Mouse (Mus musculus) fibroblast of lung, adult 2 months (primary cell): ENCODE data around the gene Zc2hc1b.
A peak's percentile ranks its signal among the peaks of the same experiment; 100 is the strongest.
"Not testable (repeated sequence)": the region's sequence is repeated elsewhere in the genome, so short reads cannot be mapped to it uniquely, and the experiment has no call there.

ENCODE experiments used
- DNase-seq: peaks from one replicate; pipeline ENCODE4 v3.0.0-alpha.2; 2011; ENCODE audit warnings: low read depth

The Zc2hc1b gene

GRCm38 (mm10) chr10:13177973-13178624 lies at the start of gene Zc2hc1b:
Zc2hc1b (minus strand) TSS chr10:13178023.
- DNase-seq: no peak

DNA sequence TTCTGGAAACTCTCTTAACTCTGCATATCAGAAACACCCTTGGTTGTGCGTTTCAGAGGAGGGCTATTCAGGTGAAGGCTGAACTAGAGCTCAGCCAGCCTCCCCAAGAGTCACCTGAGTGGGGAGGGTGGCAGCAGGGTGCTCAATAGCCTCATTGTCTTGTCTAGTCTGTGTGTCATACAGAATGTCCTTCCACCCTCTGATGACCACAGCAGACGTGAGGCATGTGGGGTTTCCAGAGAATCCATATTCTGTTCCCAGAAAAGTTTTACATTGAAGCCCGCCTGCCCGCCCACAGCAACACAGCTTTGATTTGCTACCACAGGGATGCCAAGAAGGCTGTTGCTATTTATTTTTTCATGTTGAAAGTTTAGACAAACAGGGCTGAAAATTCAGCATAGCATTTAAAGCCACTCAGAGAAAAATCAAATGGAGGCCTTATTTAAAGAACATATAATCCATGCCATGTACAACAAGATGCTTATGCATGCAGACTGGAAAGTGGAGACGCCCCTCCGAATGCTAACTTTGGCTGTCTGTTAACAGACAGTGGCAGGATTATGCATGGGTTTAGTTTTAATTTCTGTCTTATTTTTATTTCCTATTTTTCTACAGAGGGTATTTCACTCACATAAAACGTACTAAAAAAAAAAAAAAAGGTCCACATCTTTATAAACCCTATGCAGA lies 47.7 kb upstream of the Zc2hc1b start:
- no peak for DNase-seq

DNA sequence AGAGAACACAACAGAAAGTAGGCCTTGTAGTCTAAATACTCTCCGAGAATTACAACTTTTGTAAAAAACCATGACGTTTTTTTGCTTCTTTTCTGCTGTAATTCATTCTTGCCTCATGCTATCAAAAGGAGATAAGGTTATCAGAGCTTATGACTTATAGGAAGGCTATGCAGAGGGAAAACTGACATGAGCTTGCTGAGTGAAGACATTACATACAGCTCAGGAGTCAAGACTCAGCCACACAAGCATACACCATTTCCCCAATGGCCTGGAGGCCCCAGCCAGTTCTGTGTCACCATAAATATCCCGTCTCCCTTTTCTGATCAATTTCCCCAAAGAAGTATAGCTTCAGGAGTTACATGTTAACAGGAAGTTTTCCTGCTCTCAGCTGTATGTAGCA lies 44.3 kb upstream of the Zc2hc1b start:
- DNase-seq: no peak

DNA sequence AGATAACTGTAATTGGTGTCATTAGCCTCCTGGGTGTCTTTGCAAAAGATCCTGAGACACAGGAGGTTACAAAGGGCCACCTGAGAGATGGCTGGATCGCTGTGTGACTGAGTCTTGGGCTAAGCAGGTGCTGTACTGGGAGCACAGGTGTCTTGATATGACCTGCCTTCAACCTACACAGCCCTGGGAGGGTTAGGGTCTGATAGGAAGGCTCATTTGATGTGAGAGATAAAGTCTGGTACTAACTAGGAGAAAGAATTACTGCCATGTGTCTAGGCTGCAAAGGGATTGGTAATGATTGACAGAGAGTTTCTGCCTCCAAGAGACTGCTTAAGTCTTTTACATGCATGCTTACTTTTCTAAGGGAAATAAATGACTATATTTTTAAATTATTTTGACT lies 42.2 kb upstream of the Zc2hc1b start:
- no peak for DNase-seq

GRCm38 (mm10) chr10:13213956-13214355 lies 36.1 kb upstream of the Zc2hc1b start:
- no peak for DNase-seq

GRCm38 (mm10) chr10:13212829-13213228 lies 35.0 kb upstream of the Zc2hc1b start:
- DNase-seq: no peak

DNA sequence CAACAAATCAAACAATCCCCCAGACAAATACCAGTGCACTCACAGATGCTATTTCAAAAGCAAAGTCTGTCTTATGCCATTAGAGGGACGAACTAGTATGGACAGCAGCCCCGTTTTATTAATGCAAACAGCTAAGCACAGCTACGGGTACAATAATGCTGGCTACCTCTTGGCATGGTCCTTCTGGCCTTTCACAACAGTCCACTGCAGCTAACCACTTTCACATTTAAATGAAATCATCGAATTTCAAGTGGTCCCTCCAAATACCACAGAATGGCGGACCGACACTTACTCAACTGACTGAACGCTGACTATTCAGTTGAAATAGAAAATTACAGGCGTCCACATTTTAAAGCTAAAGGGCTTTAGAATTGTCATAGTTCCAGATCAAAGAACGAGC lies 34.5 kb upstream of the Zc2hc1b start:
- DNase-seq: no peak

GRCm38 (mm10) chr10:13209930-13210637 lies 32.3 kb upstream of the Zc2hc1b start:
- no peak for DNase-seq

- DNase-seq: no peak
These were observed 31.7 kb upstream of the Zc2hc1b start for GRCm38 (mm10) chr10:13209506-13209905.

DNA sequence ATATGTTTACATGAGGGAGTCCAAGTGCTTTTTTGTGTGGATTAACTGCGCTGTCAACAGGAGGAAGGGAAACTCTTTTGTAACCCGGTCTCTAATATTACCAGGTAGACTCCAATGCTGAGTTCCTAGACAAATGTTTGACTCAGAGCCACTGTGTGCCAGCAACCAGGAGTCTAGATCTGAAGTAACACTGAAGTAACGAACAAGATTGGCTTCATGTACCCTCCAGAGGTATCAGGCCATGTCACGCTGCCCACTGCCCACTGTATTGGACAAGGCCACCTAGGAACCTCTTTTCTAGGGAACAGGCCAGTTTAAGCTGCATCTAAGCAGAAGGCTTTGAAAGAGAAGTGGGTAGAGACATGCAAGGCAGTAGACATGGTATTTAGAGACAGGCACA lies 31.2 kb upstream of the Zc2hc1b start:
- no peak for DNase-seq

- DNase-seq: no peak
These were observed 24.0 kb upstream of the Zc2hc1b start for GRCm38 (mm10) chr10:13201741-13202293.

- no peak for DNase-seq
These were observed 23.0 kb upstream of the Zc2hc1b start for GRCm38 (mm10) chr10:13200862-13201261.

DNA sequence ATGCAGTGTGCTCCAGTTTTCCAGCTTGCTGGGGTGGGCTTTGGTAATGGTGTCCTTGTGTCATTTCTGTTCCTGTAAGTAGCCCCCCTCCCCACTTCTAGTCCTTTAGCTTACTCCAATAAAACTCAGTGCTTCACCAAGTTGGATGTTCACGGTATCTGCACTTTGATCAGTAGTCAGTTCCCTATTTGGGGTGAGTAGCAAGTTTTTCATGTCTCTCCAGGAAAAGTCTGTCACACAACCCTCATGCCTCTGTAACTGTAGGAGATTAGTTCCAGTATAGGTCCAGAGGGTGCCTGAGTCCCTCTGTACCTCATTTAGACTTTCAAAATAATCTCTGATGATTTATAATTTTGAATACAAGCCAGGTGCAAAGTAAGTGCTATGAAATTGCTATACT lies 21.4 kb upstream of the Zc2hc1b start:
- no peak for DNase-seq

DNA sequence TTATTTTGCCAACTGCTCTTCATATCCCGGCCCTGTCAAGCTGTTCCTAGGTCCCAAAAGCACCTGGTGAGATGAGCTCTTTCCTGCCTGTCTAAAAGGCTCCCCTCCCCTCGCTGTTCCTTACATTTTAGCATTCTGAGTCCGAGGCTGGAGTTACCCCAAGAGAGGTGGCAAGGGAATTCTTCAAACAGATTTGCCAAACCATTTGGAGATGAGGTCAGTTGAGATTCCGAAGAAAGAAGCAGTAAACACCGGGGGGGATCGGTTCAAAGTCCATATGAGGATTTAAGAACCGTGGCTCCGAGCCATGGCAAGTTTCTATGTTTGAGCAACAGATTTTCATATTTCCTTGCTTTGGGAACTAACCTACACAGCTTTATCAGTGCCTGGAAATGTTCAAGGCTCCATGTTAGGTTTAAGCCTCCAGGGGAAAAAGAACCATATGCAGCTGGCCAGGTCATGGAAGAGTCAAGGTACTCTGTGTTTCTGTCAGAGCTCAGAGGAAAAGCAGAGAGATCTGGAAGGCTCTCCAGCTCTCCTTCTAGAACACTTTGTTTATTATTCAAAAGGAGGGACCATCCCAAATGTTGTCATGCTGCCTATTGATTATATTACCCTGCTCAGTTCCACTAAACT lies 19.2 kb upstream of the Zc2hc1b start:
- no peak for DNase-seq

- not testable (repeated sequence) for DNase-seq
These were observed 15.7 kb upstream of the Zc2hc1b start for GRCm38 (mm10) chr10:13193496-13193895.

DNA sequence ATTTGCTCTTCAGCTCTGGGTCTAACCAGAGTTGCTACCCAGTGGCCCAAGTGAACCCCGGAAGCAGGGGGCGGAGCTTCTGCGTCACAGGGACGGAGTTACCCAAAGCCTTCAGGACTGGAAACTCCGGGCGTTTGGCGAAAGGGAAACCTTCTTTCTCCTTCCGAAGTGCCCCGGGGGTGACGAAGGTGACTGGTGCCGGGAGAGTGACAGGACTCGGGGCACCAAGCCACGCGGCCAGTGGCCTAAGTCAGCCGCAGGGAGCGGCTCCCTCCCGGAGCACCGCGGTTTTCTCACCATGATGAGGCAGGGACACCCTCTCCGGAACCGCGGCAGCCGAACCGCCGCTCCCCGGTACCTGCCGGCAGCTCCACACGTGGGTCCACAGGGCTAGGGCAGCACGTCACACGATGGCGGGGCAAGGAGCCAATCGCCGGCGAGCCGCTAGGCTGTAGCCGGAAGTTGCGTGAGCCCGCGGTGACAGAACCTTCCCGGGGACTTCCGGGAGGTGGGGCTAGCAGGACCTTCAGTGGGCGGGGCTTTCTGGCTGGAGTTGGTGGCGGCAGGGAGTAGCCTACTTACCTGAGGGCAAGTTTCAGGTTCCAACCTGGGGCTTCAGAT lies 15.0 kb upstream of the Zc2hc1b start, which contains the start of gene Ltv1:
Gene Ltv1, minus strand, starts transcription at position 438 of the 621 bp plus-strand sequence.
- DNase-seq: peak; percentile 84

- no peak for DNase-seq
These were observed 12.1 kb upstream of the Zc2hc1b start for GRCm38 (mm10) chr10:13189881-13190280.

GRCm38 (mm10) chr10:13186754-13187153 lies 8.9 kb upstream of the Zc2hc1b start:
- DNase-seq: no peak

DNA sequence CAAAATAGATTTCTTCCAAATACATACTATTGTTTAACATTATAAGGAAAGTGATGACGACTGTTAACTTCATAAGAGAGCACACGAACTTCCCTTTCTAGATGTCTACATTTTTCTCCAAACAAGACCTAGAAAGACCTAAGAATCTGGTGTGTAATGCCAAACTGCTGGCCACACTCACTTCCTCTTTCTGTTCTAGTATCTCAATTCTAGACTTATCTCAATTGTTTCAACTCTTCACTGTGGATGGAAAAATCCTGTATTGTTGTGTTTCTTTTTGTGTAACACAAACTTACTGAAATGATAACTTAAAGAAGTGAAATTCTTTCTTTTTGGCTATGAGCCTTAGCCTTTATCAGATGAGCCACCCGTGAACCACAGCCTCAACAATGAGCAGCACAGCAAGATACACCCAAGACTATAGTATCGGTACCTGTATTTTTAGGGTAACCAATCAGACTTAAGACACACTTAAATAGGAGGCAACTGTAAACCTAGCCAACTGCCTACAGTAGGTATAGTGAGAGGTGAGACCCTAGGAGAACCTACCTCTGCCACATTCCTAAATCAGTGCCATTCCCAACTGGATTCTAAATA lies 6.4 kb upstream of the Zc2hc1b start:
- no peak for DNase-seq

DNA sequence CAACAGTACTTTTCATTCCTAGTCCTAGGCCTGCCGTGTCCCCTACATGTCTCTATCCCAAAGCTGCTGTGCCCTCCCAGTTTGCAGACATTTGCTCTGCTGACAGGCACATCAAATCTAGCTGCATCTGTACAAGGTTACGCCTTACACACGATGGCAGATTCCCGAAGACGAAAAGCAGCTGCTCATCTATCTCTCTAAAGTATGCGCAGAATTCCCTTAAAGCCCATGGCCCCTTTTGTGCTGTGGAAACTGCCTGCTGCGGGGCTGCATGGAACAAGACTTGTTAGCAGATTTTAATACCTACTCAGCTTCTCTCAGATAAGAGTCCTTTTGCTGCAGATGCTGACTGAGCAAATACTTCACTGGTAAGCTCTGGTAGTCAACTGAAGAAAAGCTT lies 2.4 kb upstream of the Zc2hc1b start:
- DNase-seq: no peak

- DNase-seq: no peak
These were observed 2.0 kb downstream of the Zc2hc1b start for GRCm38 (mm10) chr10:13175866-13176265.
